Comparison of ENCODE assay signal across 9 mouse cellular contexts in genomic region chr16:23227851-23228250, GRCm38 (mm10). TPM values are rescaled to one million over a fixed set of nuclear protein-coding genes. Genes with fewer than 3 reads are reported as not detected.
DNase-seq lines count a peak whose midpoint lies in the region; ATAC-seq lines count a peak whose summit lies in the region.
"Had no signal": no experiment of that assay in that cellular context is flagged by ENCODE, and none has a peak within 500 bp of the region (broad histone marks: within the 10 kb centered on the region; RNA-seq: fewer than 3 reads in every experiment).

No protein-coding gene starts in this region.

- peak overlapping the region; percentile 80; the same call in 1 of the 2 replicates for H3K4me2 ChIP-seq in kidney, embryonic 16.5 days (replicated peaks; ENCODE audit: low read depth, low read length)
- peak overlapping the region; percentile 17; the same call in 1 of the 2 replicates for H3K4me2 ChIP-seq in embryonic facial prominence, embryonic 11.5 days (ENCODE audit: low read depth, low read length)
- H3K4me2 ChIP-seq in forebrain, embryonic 13.5 days = peak overlapping the region; percentile 71
- peak overlapping the region; percentile 72 for H3K4me2 ChIP-seq in midbrain, embryonic 13.5 days (replicated peaks)

- H3K4me3 ChIP-seq in kidney, embryonic 16.5 days (ENCODE audit: low read length) = no peak overlapping the region
- no peak overlapping the region for H3K4me3 ChIP-seq in embryonic facial prominence, embryonic 11.5 days (ENCODE audit: low read depth, low read length)
- peak overlapping the region; percentile 73 for H3K4me3 ChIP-seq in forebrain, embryonic 13.5 days
- peak overlapping the region; percentile 76 for H3K4me3 ChIP-seq in midbrain, embryonic 13.5 days (replicated peaks)

- H3K36me3 ChIP-seq in kidney, embryonic 16.5 days (ENCODE audit: insufficient read depth, low read length) = no peaks in the 10 kb centered on the region
- no peaks in the 10 kb centered on the region for H3K36me3 ChIP-seq in embryonic facial prominence, embryonic 11.5 days (replicated peaks; ENCODE audit: control insufficient read depth, insufficient read depth, low read depth, low read length)
- no peaks in the 10 kb centered on the region for H3K36me3 ChIP-seq in forebrain, embryonic 13.5 days (ENCODE audit: poor library complexity, severe bottlenecking)
- H3K36me3 ChIP-seq in midbrain, embryonic 13.5 days = no peaks in the 10 kb centered on the region

- ATAC-seq in kidney, embryonic 16.5 days (ENCODE audit: low FRiP score, low TSS enrichment) = no peak
- no peak for ATAC-seq in embryonic facial prominence, embryonic 11.5 days (replicated peaks; ENCODE audit: insufficient number of reproducible peaks, low FRiP score, low TSS enrichment, low read depth)
- no peak for ATAC-seq in forebrain, embryonic 13.5 days
- no peak for ATAC-seq in midbrain, embryonic 13.5 days
- ATAC-seq: Patski had no signal

- H3K4me1 ChIP-seq in kidney, embryonic 16.5 days (ENCODE audit: insufficient read depth, low read length) = peaks cover 64% of the 10 kb centered on the region
- H3K4me1 ChIP-seq in embryonic facial prominence, embryonic 11.5 days (ENCODE audit: control insufficient read depth, insufficient read depth, low read length) = no peaks in the 10 kb centered on the region; the same call in 1 of the 2 replicates
- peaks cover 48% of the 10 kb centered on the region for H3K4me1 ChIP-seq in forebrain, embryonic 13.5 days
- peaks cover 39% of the 10 kb centered on the region for H3K4me1 ChIP-seq in midbrain, embryonic 13.5 days (replicated peaks)

- H3K27ac ChIP-seq in kidney, embryonic 16.5 days (ENCODE audit: low read length) = no peak overlapping the region
- no peak overlapping the region for H3K27ac ChIP-seq in embryonic facial prominence, embryonic 11.5 days (replicated peaks; ENCODE audit: low read depth, low read length)
- no peak overlapping the region for H3K27ac ChIP-seq in forebrain, embryonic 13.5 days
- H3K27ac ChIP-seq in midbrain, embryonic 13.5 days = no peak overlapping the region
- H3K27ac ChIP-seq: liver, embryonic 14.5 days had no signal

- 49% methylated on average over 6 of the region's 6 CpGs for WGBS in kidney, embryonic 16.5 days
- WGBS in embryonic facial prominence, embryonic 11.5 days = 23% methylated on average over 6 of the region's 6 CpGs
- 22% methylated on average over 6 of the region's 6 CpGs for WGBS in forebrain, embryonic 13.5 days
- 24% methylated on average over 6 of the region's 6 CpGs for WGBS in midbrain, embryonic 13.5 days

- DNase-seq in kidney, postnatal 25 days = no peak
- DNase-seq in embryonic facial prominence, embryonic 11.5 days (ENCODE audit: low spot score) = no peak
- no peak for DNase-seq in embryo, embryonic 10.5 days (ENCODE audit: low spot score)
- DNase-seq in thymus, postnatal 25 days = no peak

- H3K9ac ChIP-seq in kidney, embryonic 16.5 days (replicated peaks; ENCODE audit: low read length) = no peak overlapping the region
- H3K9ac ChIP-seq in embryonic facial prominence, embryonic 11.5 days (replicated peaks; ENCODE audit: low read length) = no peak overlapping the region; the same call in 1 of the 2 replicates
- H3K9ac ChIP-seq in forebrain, embryonic 13.5 days = no peak overlapping the region
- H3K9ac ChIP-seq in midbrain, embryonic 13.5 days (replicated peaks) = no peak overlapping the region
- H3K9ac ChIP-seq: liver, embryonic 14.5 days had no signal

- no peaks in the 10 kb centered on the region for H3K27me3 ChIP-seq in kidney, embryonic 16.5 days (ENCODE audit: insufficient read depth, low read length)
- no peaks in the 10 kb centered on the region for H3K27me3 ChIP-seq in embryonic facial prominence, embryonic 11.5 days (ENCODE audit: control insufficient read depth, insufficient read depth, low read length)
- no peaks in the 10 kb centered on the region; the same call in 1 of the 2 replicates for H3K27me3 ChIP-seq in forebrain, embryonic 13.5 days
- no peaks in the 10 kb centered on the region for H3K27me3 ChIP-seq in midbrain, embryonic 13.5 days
- H3K27me3 ChIP-seq: Patski had no signal

- no peaks in the 10 kb centered on the region for H3K9me3 ChIP-seq in kidney, embryonic 16.5 days (ENCODE audit: low read length)
- H3K9me3 ChIP-seq in embryonic facial prominence, embryonic 11.5 days (replicated peaks; ENCODE audit: control insufficient read depth, low read length) = no peaks in the 10 kb centered on the region
- H3K9me3 ChIP-seq in forebrain, embryonic 13.5 days (replicated peaks) = no peaks in the 10 kb centered on the region
- H3K9me3 ChIP-seq in midbrain, embryonic 13.5 days = no peaks in the 10 kb centered on the region

RNA-seq across cellular contexts. Expression of gene St6gal1, which starts 3.3 kb away (rescaled TPM):
- polyA plus RNA-seq in kidney, embryonic 16.5 days (2015; fragmentation: Nextera tagmentation; extraction: Ambion mirVana) = 25.9 and 26.0 TPM in 2 replicates
- polyA plus RNA-seq in embryonic facial prominence, embryonic 11.5 days (2014; fragmentation: Nextera tagmentation; extraction: Ambion mirVana) = 34.9 and 36.6 TPM in 2 replicates
- polyA plus RNA-seq in forebrain, embryonic 13.5 days (2015; fragmentation: Nextera tagmentation; extraction: Ambion mirVana) = 37.8 and 39.5 TPM in 2 replicates
- 43.1 and 44.5 TPM in 2 replicates for polyA plus RNA-seq in midbrain, embryonic 13.5 days (2015; fragmentation: Nextera tagmentation; extraction: Ambion mirVana)

Comparison
In these comparisons a context has a peak if more than half of its experiments do, and no peak if none do; other contexts are left out.
1. H3K4me2 ChIP-seq: peak in every context shown above with its lines; median percentile 80 in kidney, embryonic 16.5 days; 72 in midbrain, embryonic 13.5 days; 71 in forebrain, embryonic 13.5 days; 17 in embryonic facial prominence, embryonic 11.5 days.
2. H3K4me3 ChIP-seq: peak in forebrain, embryonic 13.5 days (single experiment) and midbrain, embryonic 13.5 days (single experiment); none in kidney, embryonic 16.5 days (single experiment) and embryonic facial prominence, embryonic 11.5 days (single experiment).